Mouse (Mus musculus): Measurements from ENCODE around the gene Wnt10b. TPM values are rescaled to one million over a fixed set of nuclear protein-coding genes. Genes with fewer than 3 reads are reported as not detected.

Gene Wnt10b
- polyA plus RNA-seq, 1 experiment from 2014 or later = 0.10 TPM

DNA sequence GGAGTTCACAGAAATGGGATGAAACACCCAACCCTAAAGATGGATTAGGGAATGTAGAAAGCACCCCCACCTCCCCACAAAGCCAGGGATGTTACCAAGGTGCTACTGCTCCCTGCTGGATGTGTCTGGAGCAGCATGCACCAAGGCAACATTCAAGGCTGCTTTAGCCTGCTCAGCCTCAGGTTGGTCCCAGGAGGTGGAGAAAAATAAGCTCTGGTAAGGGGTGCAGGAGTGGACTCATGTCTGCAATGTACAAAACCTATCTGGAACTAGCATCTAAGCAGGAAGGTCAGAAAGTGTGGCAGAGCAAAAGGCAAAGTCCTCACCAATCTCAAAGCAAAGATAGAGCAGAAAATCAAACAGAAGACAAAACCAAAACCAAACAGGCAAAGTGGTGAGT lies 40.1 kb downstream of the Wnt10b start:
- Histone ChIP-seq H3K36me3 (peaks cover 56% of the 10 kb centered on the region), H3K27me3 (no peaks in the 10 kb centered on the region), H3K4me1 (0 out of 2 replicates have a peak, but pooled peaks cover 7% of the 10 kb centered on the region), H3K27ac (0 out of 2 replicates have a peak overlapping the region, but pooled peaks have one; percentile 21), H3K9me3 (no peaks in the 10 kb centered on the region), H3K9ac (no peak overlapping the region), H3K4me3 (no peak overlapping the region), H3K4me2 (no peak overlapping the region)
- no peak for ATAC-seq (ENCODE audit: borderline replicate concordance, extremely low read depth, low FRiP score, low TSS enrichment)

- H3K4me1 ChIP-seq = no peaks in the 10 kb centered on the region
- no peaks in the 10 kb centered on the region for H3K27me3 ChIP-seq
- H3K27ac ChIP-seq = no peak overlapping the region
- no peak overlapping the region for H3K9ac ChIP-seq
- H3K4me3 ChIP-seq = no peak overlapping the region
- no peaks in the 10 kb centered on the region for H3K9me3 ChIP-seq
- H3K4me2 ChIP-seq = no peak overlapping the region
- WGBS = 79% methylated on average over 10 of the region's 10 CpGs
- no peak for ATAC-seq (ENCODE audit: borderline replicate concordance, extremely low read depth, low FRiP score, low TSS enrichment)
- peaks cover 51% of the 10 kb centered on the region for H3K36me3 ChIP-seq
These were observed 41.4 kb downstream of the Wnt10b start for GRCm38 (mm10) chr15:98736521-98736920.

- no peak for ATAC-seq (ENCODE audit: borderline replicate concordance, extremely low read depth, low FRiP score, low TSS enrichment)
- H3K9ac ChIP-seq = no peak overlapping the region
- H3K36me3 ChIP-seq = peaks cover 29% of the 10 kb centered on the region
- H3K4me1 ChIP-seq = no peaks in the 10 kb centered on the region
- no peaks in the 10 kb centered on the region for H3K9me3 ChIP-seq
- H3K4me3 ChIP-seq = no peak overlapping the region
- 0 out of 2 replicates have a peak, but pooled peaks cover 5% of the 10 kb centered on the region for H3K27me3 ChIP-seq
- H3K27ac ChIP-seq = no peak overlapping the region
- 61% methylated on average over 5 of the region's 5 CpGs for WGBS
- H3K4me2 ChIP-seq = no peak overlapping the region
These were observed 43.9 kb downstream of the Wnt10b start for GRCm38 (mm10) chr15:98733976-98734566.

GRCm38 (mm10) chr15:98733370-98733769 lies 44.6 kb downstream of the Wnt10b start:
- Histone ChIP-seq H3K27me3 (peaks cover 12% of the 10 kb centered on the region; the same call in 1 of the 2 replicates), H3K9ac (no peak overlapping the region), H3K4me1 (no peaks in the 10 kb centered on the region), H3K4me3 (no peak overlapping the region), H3K27ac (no peak overlapping the region), H3K4me2 (no peak overlapping the region), H3K9me3 (no peaks in the 10 kb centered on the region), H3K36me3 (peaks cover 22% of the 10 kb centered on the region)
- ATAC-seq (ENCODE audit: borderline replicate concordance, extremely low read depth, low FRiP score, low TSS enrichment) = no peak
- 65% methylated on average over 6 of the region's 6 CpGs for WGBS

- H3K4me1 ChIP-seq = peaks cover 8% of the 10 kb centered on the region
- 56% methylated on average over 8 of the region's 8 CpGs for WGBS
- H3K4me3 ChIP-seq = no peak overlapping the region
- peaks cover 12% of the 10 kb centered on the region; the same call in 1 of the 2 replicates for H3K27me3 ChIP-seq
- H3K9ac ChIP-seq = no peak overlapping the region
- no peak overlapping the region for H3K4me2 ChIP-seq
- ATAC-seq (ENCODE audit: borderline replicate concordance, extremely low read depth, low FRiP score, low TSS enrichment) = no peak
- no peak overlapping the region for H3K27ac ChIP-seq
- no peaks in the 10 kb centered on the region for H3K9me3 ChIP-seq
- peaks cover 19% of the 10 kb centered on the region for H3K36me3 ChIP-seq
These were observed 45.9 kb downstream of the Wnt10b start for GRCm38 (mm10) chr15:98732006-98732531.

- peaks cover 6% of the 10 kb centered on the region for H3K36me3 ChIP-seq
- WGBS = 67% methylated on average over 6 of the region's 6 CpGs
- no peak overlapping the region for H3K27ac ChIP-seq
- H3K9ac ChIP-seq = no peak overlapping the region
- no peak for ATAC-seq (ENCODE audit: borderline replicate concordance, extremely low read depth, low FRiP score, low TSS enrichment)
- H3K27me3 ChIP-seq = peaks cover 12% of the 10 kb centered on the region; the same call in 1 of the 2 replicates
- H3K9me3 ChIP-seq = no peaks in the 10 kb centered on the region
- no peak overlapping the region for H3K4me2 ChIP-seq
- peaks cover 17% of the 10 kb centered on the region for H3K4me1 ChIP-seq
- H3K4me3 ChIP-seq = no peak overlapping the region
These were observed 47.2 kb downstream of the Wnt10b start for GRCm38 (mm10) chr15:98730790-98731189.

DNA sequence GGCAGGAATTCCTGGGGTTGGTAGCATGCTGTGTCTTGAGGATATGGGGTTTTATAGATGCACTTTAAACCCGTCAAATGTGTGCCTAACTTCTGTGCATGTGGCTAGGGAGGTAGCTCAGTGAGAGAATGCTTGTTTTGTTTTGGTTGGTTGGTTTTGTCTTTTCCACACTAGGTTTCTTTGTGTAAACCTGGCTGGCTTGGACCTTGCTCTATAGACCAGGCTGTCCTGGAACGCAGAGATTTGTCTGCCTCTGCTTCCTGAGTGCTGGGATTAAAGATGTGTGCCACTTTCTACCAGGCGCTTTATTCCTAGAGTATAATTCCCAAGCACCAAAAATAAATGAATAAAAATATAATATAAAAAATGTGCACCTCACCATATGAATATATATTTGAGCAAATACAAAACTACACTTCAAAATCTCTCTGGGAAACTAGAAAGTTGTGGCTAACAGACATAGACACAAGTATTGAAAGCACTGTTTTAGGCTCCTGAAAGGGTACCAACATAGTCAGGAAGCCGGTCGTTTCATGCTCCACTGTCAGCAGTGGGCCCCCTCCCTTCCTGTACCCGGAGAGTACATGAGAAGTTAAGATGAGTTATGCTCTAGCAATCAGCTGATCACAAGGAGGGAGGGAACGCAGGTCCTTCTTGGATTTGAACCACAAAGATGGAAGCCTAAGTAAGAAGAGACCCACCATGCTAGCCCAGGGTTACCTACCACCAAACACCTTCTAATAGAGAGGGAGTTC lies 48.0 kb downstream of the Wnt10b start:
- Histone ChIP-seq H3K4me2 (no peak overlapping the region), H3K9ac (no peak overlapping the region), H3K27ac (no peak overlapping the region), H3K9me3 (no peaks in the 10 kb centered on the region), H3K4me3 (no peak overlapping the region), H3K27me3 (peaks cover 16% of the 10 kb centered on the region), H3K4me1 (peaks cover 19% of the 10 kb centered on the region), H3K36me3 (0 out of 2 replicates have a peak, but pooled peaks cover under 1% of the 10 kb centered on the region)
- 61% methylated on average over 7 of the region's 7 CpGs for WGBS
- no peak for ATAC-seq (ENCODE audit: borderline replicate concordance, extremely low read depth, low FRiP score, low TSS enrichment)

DNA sequence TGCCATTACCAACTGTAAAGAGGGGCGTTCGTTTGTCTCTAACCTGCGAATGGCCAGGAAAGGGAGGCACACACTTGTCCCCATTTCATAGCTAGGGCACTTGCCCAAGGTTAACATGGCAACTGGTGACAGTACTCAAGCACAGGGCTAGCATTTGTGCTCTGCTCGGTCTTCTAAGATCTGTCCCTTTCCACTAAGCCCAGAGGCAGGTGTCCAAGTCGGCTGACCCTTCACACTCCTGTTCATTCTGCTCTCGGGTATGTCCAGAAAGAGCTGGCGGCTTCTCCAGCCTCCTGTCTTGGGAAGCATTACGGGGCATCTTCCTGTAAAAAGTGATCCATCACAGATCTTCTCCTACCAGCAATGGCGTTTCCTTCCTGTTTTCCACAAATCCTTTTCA lies 49.6 kb downstream of the Wnt10b start:
- Histone ChIP-seq H3K27me3 (peaks cover 16% of the 10 kb centered on the region), H3K4me1 (peaks cover 23% of the 10 kb centered on the region), H3K9ac (no peak overlapping the region), H3K4me2 (peak overlapping the region; percentile 97), H3K27ac (no peak overlapping the region), H3K9me3 (no peaks in the 10 kb centered on the region), H3K36me3 (no peaks in the 10 kb centered on the region), H3K4me3 (peak overlapping the region; percentile 60)
- WGBS = 30% methylated on average over 9 of the region's 9 CpGs
- ATAC-seq (ENCODE audit: borderline replicate concordance, extremely low read depth, low FRiP score, low TSS enrichment) = no peak

DNA sequence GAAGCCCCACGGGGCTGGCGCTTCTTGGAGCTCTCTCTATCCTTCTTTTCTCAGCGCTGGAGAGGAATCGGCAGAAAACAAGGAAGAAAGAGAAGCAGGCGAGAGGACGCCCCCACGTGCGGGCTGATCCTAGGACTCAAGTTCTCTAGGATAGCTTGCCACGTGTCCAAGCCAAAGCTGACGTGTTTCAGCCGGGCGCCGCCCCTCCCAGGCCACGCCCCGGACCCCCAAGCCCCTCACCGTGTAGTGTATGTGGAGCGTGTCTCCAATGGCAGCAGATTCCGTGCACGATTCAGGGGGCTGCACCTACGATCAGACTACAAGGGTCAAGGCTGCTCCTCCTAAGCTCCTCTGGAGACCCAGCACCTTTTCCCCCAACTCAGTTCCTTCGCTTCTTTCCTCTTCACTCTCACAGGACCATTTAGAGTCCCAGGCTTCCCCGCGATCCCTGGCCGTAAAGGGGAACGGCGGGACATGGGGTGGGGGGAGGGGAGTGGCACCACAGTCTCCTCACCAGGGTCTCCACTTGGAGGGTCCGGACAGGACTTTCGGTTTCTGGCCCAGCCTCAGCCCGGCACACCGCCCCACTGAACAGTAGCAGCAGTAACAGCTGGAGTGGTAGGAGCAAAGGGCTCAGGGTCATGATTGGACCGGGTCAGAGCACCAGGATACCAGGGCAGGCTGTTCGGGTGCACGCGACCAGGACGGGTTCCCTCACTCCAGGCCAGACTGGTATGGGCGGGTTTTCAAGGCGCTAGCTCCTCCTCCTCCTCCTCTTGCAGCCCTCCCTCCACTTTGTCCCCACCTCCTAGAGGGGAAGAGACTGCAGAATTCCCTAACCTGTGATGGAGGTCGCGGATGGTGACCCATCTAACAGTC lies 50.3 kb downstream of the Wnt10b start, which contains the start of gene Fkbp11:
Fkbp11 (minus strand) TSS at position 756 of the 879 bp plus-strand sequence.
- Histone ChIP-seq H3K9ac (peak within 1 kb of the TSS; percentile 55), H3K4me3 (peak within 1 kb of the TSS; percentile 60), H3K27me3 (peaks cover 16% of the 10 kb centered on the region), H3K9me3 (no peaks in the 10 kb centered on the region), H3K4me1 (peaks cover 29% of the 10 kb centered on the region), H3K27ac (no peak within 1 kb of the TSS), H3K4me2 (peak within 1 kb of the TSS; percentile 97), H3K36me3 (no peaks in the 10 kb centered on the region)
- ATAC-seq (ENCODE audit: borderline replicate concordance, extremely low read depth, low FRiP score, low TSS enrichment) = peak; percentile 85
- under 1% methylated on average over 39 of the region's 39 CpGs for WGBS

- Histone ChIP-seq H3K36me3 (no peaks in the 10 kb centered on the region), H3K4me2 (peak overlapping the region; percentile 97), H3K9me3 (no peaks in the 10 kb centered on the region), H3K4me1 (peaks cover 29% of the 10 kb centered on the region), H3K4me3 (peak overlapping the region; percentile 60), H3K27me3 (peaks cover 20% of the 10 kb centered on the region), H3K27ac (no peak overlapping the region), H3K9ac (peak overlapping the region; percentile 55)
- 34% methylated on average over 7 of the region's 7 CpGs for WGBS
- no peak for ATAC-seq (ENCODE audit: borderline replicate concordance, extremely low read depth, low FRiP score, low TSS enrichment)
These were observed 51.2 kb downstream of the Wnt10b start for GRCm38 (mm10) chr15:98726746-98727145.

DNA sequence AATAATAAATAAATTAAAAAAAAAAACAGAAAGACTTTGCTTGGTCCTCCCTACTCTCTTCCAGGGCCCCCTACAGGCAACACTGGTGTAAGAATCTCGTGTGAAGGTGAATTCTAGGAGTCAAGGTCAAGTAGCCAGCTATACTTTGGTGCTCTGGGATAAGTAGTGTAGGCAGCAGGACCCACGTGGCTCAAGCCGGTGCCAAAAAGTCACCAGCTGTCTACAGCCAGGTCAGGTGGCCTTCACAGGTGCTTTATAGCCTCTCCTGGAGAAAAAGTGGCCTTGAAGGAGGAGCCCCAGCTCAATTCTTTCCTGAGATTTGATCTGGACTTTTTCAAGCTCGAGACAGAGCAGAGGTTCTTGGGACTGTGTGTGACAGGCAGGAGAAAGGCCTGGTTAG lies 51.9 kb downstream of the Wnt10b start:
- WGBS = 66% methylated on average over 4 of the region's 4 CpGs

More for the DNA sequence above, 51.9 kb downstream of the Wnt10b start:
- H3K36me3 ChIP-seq = no peaks in the 10 kb centered on the region
- H3K4me1 ChIP-seq = peaks cover 29% of the 10 kb centered on the region
- peaks cover 21% of the 10 kb centered on the region for H3K27me3 ChIP-seq
- H3K4me2 ChIP-seq = no peak overlapping the region
- H3K27ac ChIP-seq = no peak overlapping the region
- no peaks in the 10 kb centered on the region for H3K9me3 ChIP-seq
- no peak for ATAC-seq (ENCODE audit: borderline replicate concordance, extremely low read depth, low FRiP score, low TSS enrichment)
- no peak overlapping the region for H3K9ac ChIP-seq
- H3K4me3 ChIP-seq = no peak overlapping the region

All from lung, embryonic 15.5 days (tissue).